ENCODE assay signal across 10 mouse cellular contexts in the genomic region with DNA sequence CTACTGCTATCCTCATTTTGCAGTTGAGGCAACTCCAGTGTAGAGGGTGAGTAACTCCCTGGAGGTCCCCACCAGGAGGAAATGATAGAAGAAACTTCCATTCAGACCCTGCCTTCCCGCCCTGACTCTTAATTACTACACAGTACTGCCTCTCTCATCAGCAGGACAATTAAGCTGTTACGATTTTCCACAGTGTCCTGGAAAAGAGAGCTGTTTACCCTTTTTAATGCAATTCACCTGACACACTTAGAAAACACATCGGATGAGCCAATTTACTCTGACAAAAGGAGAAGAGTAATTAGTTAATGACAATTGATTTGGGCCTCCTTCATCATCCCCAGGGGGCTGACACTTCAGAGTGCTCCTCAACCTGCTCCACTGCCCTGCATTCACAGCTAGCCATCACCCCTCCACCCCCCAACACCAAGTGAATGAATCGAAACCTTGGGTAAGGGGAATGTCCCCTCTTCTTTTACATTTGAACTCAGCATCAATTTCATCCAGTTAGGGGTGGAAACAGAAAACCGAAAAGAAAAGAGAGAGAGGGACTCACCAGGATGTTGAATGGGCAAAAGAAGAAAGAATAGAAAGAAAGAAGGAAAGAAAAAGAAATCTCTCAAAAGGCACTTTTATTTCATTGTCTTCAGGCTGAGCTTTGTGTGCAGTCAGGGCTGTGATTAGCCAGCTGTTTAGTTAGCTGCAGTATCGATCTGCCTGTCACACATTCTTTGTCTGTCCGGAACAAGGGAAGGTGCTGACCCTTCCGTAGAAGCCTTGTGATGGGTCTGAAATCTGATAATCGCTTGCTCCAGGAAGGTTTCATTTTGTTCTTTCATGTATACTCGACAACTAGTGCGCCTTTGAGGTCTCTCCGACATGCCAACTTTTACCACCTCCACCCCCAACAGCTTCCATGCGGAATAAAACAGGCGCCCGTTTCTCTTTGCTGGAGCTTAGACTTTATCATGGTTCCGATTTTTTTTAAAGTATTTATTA.
DNase-seq lines count a peak whose midpoint lies in the region; ATAC-seq and TF ChIP-seq lines count a peak whose summit lies in the region.
"Had no signal": no experiment of that assay in that cellular context is flagged by ENCODE, and none has a peak within 500 bp of the region (broad histone marks: within the 10 kb centered on the region; RNA-seq: fewer than 3 reads in every experiment).

No protein-coding gene starts in this region.

- peak overlapping the region; percentile 58 for H3K4me2 ChIP-seq in kidney, embryonic 16.5 days (replicated peaks; ENCODE audit: low read depth, low read length)
- H3K4me2 ChIP-seq in embryonic facial prominence, embryonic 15.5 days (replicated peaks): peak overlapping the region; percentile 48
- H3K4me2 ChIP-seq in limb, embryonic 12.5 days: peak overlapping the region; percentile 54
- H3K4me2 ChIP-seq: liver, embryonic 13.5 days had no signal

- no peak for ATAC-seq in kidney, embryonic 16.5 days (ENCODE audit: low FRiP score, low TSS enrichment)
- no peak for ATAC-seq in embryonic facial prominence, embryonic 15.5 days (ENCODE audit: insufficient number of reproducible peaks, low FRiP score, low TSS enrichment, low read depth)
- ATAC-seq in limb, embryonic 12.5 days (ENCODE audit: insufficient number of reproducible peaks, insufficient read depth, low FRiP score, low TSS enrichment, low read depth): no peak
- ATAC-seq in erythroid progenitor cell, adult 5-6 weeks (replicated peaks; ENCODE audit: low FRiP score, poor library complexity, severe bottlenecking): no peak

- no peak for TF ChIP-seq CTCF in olfactory bulb, adult 2 months (IDR thresholded peaks at IDR 0.05; ENCODE audit: insufficient read depth, low read depth, low read length)

- no peak overlapping the region for H3K27ac ChIP-seq in kidney, embryonic 16.5 days (ENCODE audit: low read length)
- H3K27ac ChIP-seq in embryonic facial prominence, embryonic 15.5 days (replicated peaks): no peak overlapping the region
- H3K27ac ChIP-seq in limb, embryonic 12.5 days: no peak overlapping the region
- no peak overlapping the region for H3K27ac ChIP-seq in olfactory bulb, adult 2 months (ENCODE audit: insufficient read depth, low read depth, low read length)
- H3K27ac ChIP-seq: liver, embryonic 13.5 days had no signal

- no peaks in the 10 kb centered on the region for H3K9me3 ChIP-seq in kidney, embryonic 16.5 days (ENCODE audit: low read length)
- H3K9me3 ChIP-seq in embryonic facial prominence, embryonic 15.5 days (replicated peaks): no peaks in the 10 kb centered on the region
- H3K9me3 ChIP-seq in limb, embryonic 12.5 days: no peaks in the 10 kb centered on the region
- H3K9me3 ChIP-seq: liver, embryonic 13.5 days had no signal

- no peak for TF ChIP-seq POLR2A in olfactory bulb, adult 2 months (IDR thresholded peaks at IDR 0.05; ENCODE audit: insufficient read depth, low read depth, low read length)

- H3K4me3 ChIP-seq in kidney, embryonic 16.5 days (ENCODE audit: low read length): peak overlapping the region; percentile 40
- H3K4me3 ChIP-seq in embryonic facial prominence, embryonic 15.5 days (replicated peaks): peak overlapping the region; percentile 34
- H3K4me3 ChIP-seq in limb, embryonic 12.5 days (replicated peaks): peak overlapping the region; percentile 28
- H3K4me3 ChIP-seq in olfactory bulb, adult 2 months (ENCODE audit: insufficient read depth, low read depth, low read length): peak overlapping the region; percentile 40
- H3K4me3 ChIP-seq: liver, embryonic 13.5 days had no signal

- H3K9ac ChIP-seq in kidney, embryonic 16.5 days (replicated peaks; ENCODE audit: low read length): 0 out of 2 replicates have a peak overlapping the region, but pooled peaks have one; percentile 43
- H3K9ac ChIP-seq in embryonic facial prominence, embryonic 15.5 days: no peak overlapping the region
- H3K9ac ChIP-seq in limb, embryonic 12.5 days (replicated peaks): peak overlapping the region; percentile 19; the same call in 1 of the 2 replicates
- H3K9ac ChIP-seq: liver, embryonic 13.5 days had no signal

- 15% methylated on average over 16 of the region's 16 CpGs for WGBS in kidney, embryonic 16.5 days
- 8% methylated on average over 16 of the region's 16 CpGs for WGBS in embryonic facial prominence, embryonic 15.5 days
- WGBS in limb, embryonic 12.5 days: 11% methylated on average over 16 of the region's 16 CpGs
- WGBS in olfactory bulb, adult 2 months: 9% methylated on average over 16 of the region's 16 CpGs

- DNase-seq in kidney, postnatal 36 days: no peak
- no peak for DNase-seq in testis, postnatal 10 days (ENCODE audit: low spot score)
- DNase-seq in MN1 (ENCODE audit: low spot score): no peak
- DNase-seq: liver, embryonic 13.5 days; thymus, postnatal 14 days had no signal

- no peaks in the 10 kb centered on the region for H3K27me3 ChIP-seq in kidney, embryonic 16.5 days (ENCODE audit: insufficient read depth, low read length)
- no peaks in the 10 kb centered on the region for H3K27me3 ChIP-seq in embryonic facial prominence, embryonic 15.5 days
- H3K27me3 ChIP-seq in limb, embryonic 12.5 days: peaks cover 19% of the 10 kb centered on the region
- H3K27me3 ChIP-seq: liver, embryonic 13.5 days had no signal

- H3K4me1 ChIP-seq in kidney, embryonic 16.5 days (ENCODE audit: insufficient read depth, low read length): no peaks in the 10 kb centered on the region
- H3K4me1 ChIP-seq in embryonic facial prominence, embryonic 15.5 days: peaks cover 12% of the 10 kb centered on the region; the same call in 1 of the 2 replicates
- peaks cover 2% of the 10 kb centered on the region; the same call in 1 of the 2 replicates for H3K4me1 ChIP-seq in limb, embryonic 12.5 days (replicated peaks)
- peaks cover 2% of the 10 kb centered on the region; the same call in 1 of the 2 replicates for H3K4me1 ChIP-seq in olfactory bulb, adult 2 months (ENCODE audit: control insufficient read depth, insufficient read depth, low read length)
- H3K4me1 ChIP-seq: liver, embryonic 13.5 days had no signal

- no peaks in the 10 kb centered on the region for H3K36me3 ChIP-seq in kidney, embryonic 16.5 days (ENCODE audit: insufficient read depth, low read length)
- no peaks in the 10 kb centered on the region for H3K36me3 ChIP-seq in embryonic facial prominence, embryonic 15.5 days
- no peaks in the 10 kb centered on the region for H3K36me3 ChIP-seq in limb, embryonic 12.5 days
- H3K36me3 ChIP-seq: liver, embryonic 13.5 days had no signal
